ENCODE assay signal across 8 mouse cellular contexts in genomic region chr5:53999461-53999770, GRCm38 (mm10). TPM values are rescaled to one million over a fixed set of nuclear protein-coding genes. Genes with fewer than 3 reads are reported as not detected.
DNase-seq lines count a peak whose midpoint lies in the region; ATAC-seq and TF ChIP-seq lines count a peak whose summit lies in the region.

No protein-coding gene starts in this region.

- H3K36me3 ChIP-seq in embryonic facial prominence, embryonic 14.5 days (ENCODE audit: control insufficient read depth, insufficient read depth, low read length): no peaks in the 10 kb centered on the region
- H3K36me3 ChIP-seq in intestine, embryonic 16.5 days (ENCODE audit: control insufficient read depth, insufficient read depth, low read length): no peaks in the 10 kb centered on the region
- no peaks in the 10 kb centered on the region for H3K36me3 ChIP-seq in neural tube, embryonic 13.5 days

- H3K9me3 ChIP-seq in embryonic facial prominence, embryonic 14.5 days (ENCODE audit: control insufficient read depth, low read length): no peaks in the 10 kb centered on the region
- no peaks in the 10 kb centered on the region for H3K9me3 ChIP-seq in intestine, embryonic 16.5 days (ENCODE audit: control insufficient read depth, low read length)
- H3K9me3 ChIP-seq in neural tube, embryonic 13.5 days: no peaks in the 10 kb centered on the region

- H3K27me3 ChIP-seq in embryonic facial prominence, embryonic 14.5 days (replicated peaks; ENCODE audit: control insufficient read depth, insufficient read depth, low read length): no peaks in the 10 kb centered on the region
- H3K27me3 ChIP-seq in intestine, embryonic 16.5 days (replicated peaks; ENCODE audit: control insufficient read depth, insufficient read depth, low read length): no peaks in the 10 kb centered on the region
- no peaks in the 10 kb centered on the region for H3K27me3 ChIP-seq in neural tube, embryonic 13.5 days

- H3K9ac ChIP-seq in embryonic facial prominence, embryonic 14.5 days (ENCODE audit: low read depth, low read length): peak overlapping the region; percentile 94
- peak overlapping the region; percentile 91 for H3K9ac ChIP-seq in intestine, embryonic 16.5 days (ENCODE audit: low read depth, low read length)
- H3K9ac ChIP-seq in neural tube, embryonic 13.5 days: peak overlapping the region; percentile 91

- no peak for ATAC-seq in embryonic facial prominence, embryonic 14.5 days (ENCODE audit: low read depth)
- ATAC-seq in intestine, embryonic 16.5 days: no peak
- no peak for ATAC-seq in neural tube, embryonic 13.5 days (ENCODE audit: low read depth)
- no peak for ATAC-seq in megakaryocyte-erythroid progenitor cell, adult 5-6 weeks (replicated peaks; ENCODE audit: low FRiP score, low TSS enrichment, poor library complexity, severe bottlenecking)

- intact Hi-C loops in left cerebral cortex, adult 2 months (cut with DNase I): loop anchor here (1.0 to 5.0 kb wide), 4 partner anchors 53 to 407 kb away; no protein-coding TSS in a partner anchor

- peak overlapping the region; percentile 99 for H3K4me3 ChIP-seq in left cerebral cortex, adult 2 months
- H3K4me3 ChIP-seq in embryonic facial prominence, embryonic 14.5 days (ENCODE audit: low read depth, low read length): peak overlapping the region; percentile 94
- peak overlapping the region; percentile 90 for H3K4me3 ChIP-seq in intestine, embryonic 16.5 days (ENCODE audit: low read length)
- H3K4me3 ChIP-seq in neural tube, embryonic 13.5 days: peak overlapping the region; percentile 89

- H3K4me2 ChIP-seq in embryonic facial prominence, embryonic 14.5 days (ENCODE audit: low read depth, low read length): peak overlapping the region; percentile 60
- H3K4me2 ChIP-seq in intestine, embryonic 16.5 days (ENCODE audit: low read depth, low read length): peak overlapping the region; percentile 84
- peak overlapping the region; percentile 70 for H3K4me2 ChIP-seq in neural tube, embryonic 13.5 days

- peak overlapping the region; percentile 84 for H3K27ac ChIP-seq in left cerebral cortex, adult 2 months
- peak overlapping the region; percentile 90 for H3K27ac ChIP-seq in embryonic facial prominence, embryonic 14.5 days (replicated peaks; ENCODE audit: low read depth, low read length)
- H3K27ac ChIP-seq in intestine, embryonic 16.5 days (ENCODE audit: low read length): peak overlapping the region; percentile 92
- H3K27ac ChIP-seq in neural tube, embryonic 13.5 days (replicated peaks): peak overlapping the region; percentile 96

- no peak; the same call in 1 of the 2 replicates for TF ChIP-seq CTCF in left cerebral cortex, adult 2 months (IDR thresholded peaks at IDR 0.05)

- no peak for DNase-seq in left cerebral cortex, adult 2 months (ENCODE audit: extremely low spot score in 1 of 2, low spot score in 2 of 2)
- no peak for DNase-seq in left cerebral cortex, adult 11 months (ENCODE audit: low spot score)
- DNase-seq in embryonic facial prominence, embryonic 14.5 days (ENCODE audit: low spot score): no peak
- no peak for DNase-seq in c-Kit-positive CD71-positive TER-119-positive erythroid progenitor cells, embryonic 14.5 days (ENCODE audit: low spot score)
- no peak for DNase-seq in spleen, adult 12 weeks (ENCODE audit: low spot score)

- peaks cover 7% of the 10 kb centered on the region for H3K4me1 ChIP-seq in embryonic facial prominence, embryonic 14.5 days (ENCODE audit: control insufficient read depth, insufficient read depth, low read length)
- peaks cover 14% of the 10 kb centered on the region for H3K4me1 ChIP-seq in intestine, embryonic 16.5 days (ENCODE audit: control insufficient read depth, insufficient read depth, low read length)
- peaks cover 31% of the 10 kb centered on the region for H3K4me1 ChIP-seq in neural tube, embryonic 13.5 days (replicated peaks)

- 4% methylated on average over 6 of the region's 6 CpGs for WGBS in embryonic facial prominence, embryonic 14.5 days
- WGBS in intestine, embryonic 16.5 days: 2% methylated on average over 6 of the region's 6 CpGs
- WGBS in neural tube, embryonic 13.5 days: 2% methylated on average over 6 of the region's 6 CpGs

RNA-seq across cellular contexts. Expression of gene Stim2, which starts 1.1 kb away (rescaled TPM):
- total RNA-seq in left cerebral cortex, adult 2 months (2021): 10 to 100 TPM; 75.6 to 92.2 TPM
- 30.5 and 38.1 TPM in 2 replicates for polyA plus RNA-seq in embryonic facial prominence, embryonic 14.5 days (2014; fragmentation: Nextera tagmentation; extraction: Ambion mirVana)
- polyA plus RNA-seq in intestine, embryonic 16.5 days (2015; fragmentation: Nextera tagmentation; extraction: Ambion mirVana): 9.8 and 13.3 TPM in 2 replicates
- 29.4 and 29.6 TPM in 2 replicates for polyA plus RNA-seq in neural tube, embryonic 13.5 days (2015; fragmentation: Nextera tagmentation; extraction: Ambion mirVana)
- total RNA-seq in megakaryocyte-erythroid progenitor cell, adult 5-6 weeks (2014; fragmentation: Nextera tagmentation): 5.7 and 12.5 TPM in 2 replicates
- total RNA-seq in megakaryocyte-erythroid progenitor cell, adult 5-6 weeks (2017): 10.6 and 19.9 TPM in 2 replicates
